Mouse (Mus musculus) kidney, adult 8-10 months (tissue): ENCODE data around the gene 1810030O07Rik.
"Not testable (repeated sequence)": the region's sequence is repeated elsewhere in the genome, so short reads cannot be mapped to it uniquely, and the experiment has no call there.

Source experiments
- DNase-seq, 2 experiments: peaks; one replicate each; pipeline ENCODE4 v3.0.0; 2022

The 1810030O07Rik gene

DNA sequence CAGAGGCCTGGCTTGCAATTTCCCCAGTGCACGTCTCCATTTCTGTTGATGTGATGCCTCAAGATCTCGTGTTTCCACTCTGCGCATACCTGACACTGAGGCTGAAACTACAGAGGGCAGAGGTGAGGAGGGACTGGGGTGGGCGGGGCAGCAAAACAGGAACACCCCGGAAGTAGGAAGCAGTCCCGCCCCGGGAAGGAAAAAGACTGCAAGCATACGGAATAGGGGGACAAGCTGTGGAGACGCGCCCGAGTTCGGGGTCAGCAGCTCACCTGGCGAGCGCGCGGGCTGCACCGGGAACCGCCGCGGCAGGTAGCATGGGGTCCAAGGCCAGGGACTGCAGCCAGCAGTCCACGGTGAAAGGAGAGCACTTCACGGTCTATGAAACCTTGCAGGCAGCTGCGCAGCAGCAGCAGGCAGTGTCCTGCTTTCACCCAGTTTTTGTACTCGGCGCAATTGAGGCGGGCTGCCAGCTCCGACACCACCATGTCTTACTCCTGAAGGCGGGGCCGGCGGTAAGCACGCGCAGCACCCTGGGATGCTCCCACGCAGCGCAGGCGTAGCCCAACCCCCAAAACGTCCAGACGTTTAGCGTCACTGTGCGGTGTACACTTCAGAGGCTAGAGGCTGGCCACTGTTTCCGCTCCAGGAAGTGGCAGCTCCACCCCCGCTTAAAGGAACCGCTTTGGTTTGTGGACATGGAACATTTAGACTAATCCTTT lies at the start of gene 1810030O07Rik:
TSS of gene 1810030O07Rik (minus strand) at position 615 of the 722 bp plus-strand sequence.
- DNase-seq: peak; percentile 92 to 94

DNA sequence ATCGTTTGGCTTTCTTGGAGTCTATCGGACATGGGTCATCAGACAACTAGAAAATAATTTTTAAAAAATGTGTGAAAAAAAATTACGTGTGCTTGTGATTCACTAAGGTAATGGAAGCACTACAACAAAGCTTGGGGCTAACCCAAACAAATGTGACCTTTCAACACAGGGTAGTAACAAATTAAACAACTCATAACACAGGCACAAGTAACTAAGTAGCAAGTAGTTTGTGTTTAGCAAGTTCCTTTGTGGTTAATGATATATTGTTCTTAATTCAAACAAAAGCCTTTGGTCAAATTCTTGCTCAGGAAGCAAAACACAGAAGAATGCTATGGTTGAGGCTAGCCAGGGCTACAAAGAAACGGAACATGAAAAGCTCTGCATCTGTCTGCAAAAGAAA lies 42.6 kb upstream of the 1810030O07Rik start:
- DNase-seq: peak in 1 of 2 experiments; percentile 22

DNA sequence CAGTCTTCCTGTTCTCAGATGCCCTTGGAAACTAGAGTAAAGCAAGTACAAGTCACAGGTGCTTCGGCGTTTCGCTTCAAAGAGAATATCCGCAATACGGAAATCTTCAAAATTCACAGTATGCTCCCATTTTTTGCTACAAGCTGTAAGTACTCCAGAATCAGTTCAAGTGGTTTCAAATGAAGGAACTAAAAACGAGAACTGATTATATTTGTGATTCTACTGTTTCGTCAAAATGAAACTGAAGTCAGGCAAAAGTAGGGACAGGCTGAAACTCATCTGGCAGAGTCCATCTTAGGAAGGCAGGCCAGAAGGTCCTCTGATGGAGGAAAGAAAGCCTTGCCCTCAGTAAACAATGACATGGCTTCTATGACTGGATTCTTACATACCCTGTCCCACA lies 40.3 kb upstream of the 1810030O07Rik start:
- no peak for DNase-seq

DNA sequence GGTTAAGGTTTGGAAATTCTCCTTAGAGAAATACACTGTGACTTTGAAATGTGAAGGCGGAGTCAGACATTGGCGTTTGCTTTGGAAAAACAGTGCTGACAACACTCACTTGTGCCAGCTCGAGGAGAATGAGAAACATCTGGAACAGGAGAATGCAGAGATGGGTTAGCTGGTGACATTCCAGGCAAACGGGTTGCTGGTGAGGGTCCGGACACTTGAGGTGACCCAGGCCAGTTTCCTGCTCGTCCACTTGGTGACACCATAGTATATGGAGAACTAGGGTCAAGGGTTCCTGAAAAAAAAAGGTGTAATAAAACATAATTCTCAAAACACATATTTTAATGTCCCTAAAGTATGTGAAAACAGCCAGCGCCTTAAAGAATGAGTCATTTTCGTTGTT lies 13.4 kb upstream of the 1810030O07Rik start:
- DNase-seq: no peak

DNA sequence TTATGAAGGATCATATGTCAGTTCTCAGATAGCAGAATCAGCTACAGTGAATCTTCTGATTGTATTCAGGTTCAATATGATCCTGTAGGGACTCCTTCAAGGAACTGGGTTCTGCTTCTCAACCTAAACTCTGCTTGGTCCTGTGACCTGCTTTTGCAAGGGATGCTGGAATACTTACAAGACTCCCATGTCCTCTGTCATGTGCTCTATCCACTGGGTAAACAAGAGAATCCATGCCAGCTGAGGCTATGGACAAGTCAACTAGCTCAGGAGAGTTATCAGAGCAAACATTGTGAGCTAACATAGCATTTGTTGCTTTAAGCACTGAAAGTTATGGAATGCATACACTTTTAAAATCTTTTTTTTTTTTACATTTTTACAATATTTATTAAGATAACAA lies 12.6 kb upstream of the 1810030O07Rik start:
- no peak for DNase-seq

DNA sequence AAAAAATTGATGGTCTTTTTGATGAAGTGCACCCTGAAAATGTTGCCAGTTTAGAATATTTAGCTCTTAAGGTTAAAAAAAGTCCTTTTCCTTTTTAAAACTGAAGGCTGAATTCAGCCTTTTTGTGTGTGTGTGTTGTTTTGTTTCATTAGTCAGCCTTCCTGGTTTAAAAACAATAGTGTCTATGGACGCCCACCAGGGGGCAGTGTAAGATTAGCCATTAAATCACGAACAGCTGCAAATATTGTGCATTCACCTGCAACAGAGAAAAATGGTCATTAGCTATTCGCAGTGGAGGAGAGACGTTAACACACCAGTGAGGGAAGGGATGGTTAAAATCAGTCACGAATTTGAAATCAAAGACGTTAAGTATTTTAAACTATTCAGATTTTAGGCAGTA lies 3.9 kb upstream of the 1810030O07Rik start:
- DNase-seq: peak; percentile 38 to 60

DNA sequence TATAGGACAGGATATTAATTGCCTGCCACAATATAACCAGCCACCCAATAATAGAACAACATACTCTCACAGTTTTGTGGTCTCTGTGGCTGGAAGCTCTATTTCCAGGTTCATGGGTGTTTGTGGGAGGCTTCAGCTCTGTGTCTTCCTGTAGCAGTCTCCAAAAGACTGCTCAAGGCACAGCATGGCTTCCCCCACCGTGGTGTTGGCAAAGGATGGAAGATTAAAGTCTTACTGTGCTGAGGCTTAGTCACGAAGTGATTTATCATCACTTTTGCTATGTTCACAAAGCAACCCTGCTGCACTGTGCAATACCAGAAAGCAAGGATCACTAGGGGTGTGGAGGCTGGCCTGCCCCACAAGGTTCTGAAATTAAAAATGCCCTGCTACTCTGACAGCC lies 19.6 kb downstream of the 1810030O07Rik start:
- no peak for DNase-seq

DNA sequence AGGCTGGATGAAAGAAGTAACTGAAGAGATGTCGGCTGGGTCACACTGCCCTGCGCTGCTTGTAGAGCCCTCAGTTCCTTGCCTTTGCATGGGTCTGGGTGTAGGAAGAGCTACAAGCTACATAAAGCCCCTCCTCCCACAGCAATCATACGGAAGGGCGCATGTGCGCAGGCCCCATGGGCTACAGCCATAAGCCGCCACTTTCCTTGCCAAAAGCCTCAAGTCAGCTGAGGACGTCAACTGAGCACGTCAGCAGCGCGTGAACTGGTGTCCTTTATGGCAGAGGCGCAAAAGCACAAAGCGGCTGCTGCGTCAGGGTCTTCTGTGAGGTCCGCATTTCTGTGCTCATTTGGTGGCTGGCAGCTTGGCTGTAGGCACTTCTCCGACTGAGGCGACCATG lies 21.6 kb downstream of the 1810030O07Rik start:
- DNase-seq: no peak

DNA sequence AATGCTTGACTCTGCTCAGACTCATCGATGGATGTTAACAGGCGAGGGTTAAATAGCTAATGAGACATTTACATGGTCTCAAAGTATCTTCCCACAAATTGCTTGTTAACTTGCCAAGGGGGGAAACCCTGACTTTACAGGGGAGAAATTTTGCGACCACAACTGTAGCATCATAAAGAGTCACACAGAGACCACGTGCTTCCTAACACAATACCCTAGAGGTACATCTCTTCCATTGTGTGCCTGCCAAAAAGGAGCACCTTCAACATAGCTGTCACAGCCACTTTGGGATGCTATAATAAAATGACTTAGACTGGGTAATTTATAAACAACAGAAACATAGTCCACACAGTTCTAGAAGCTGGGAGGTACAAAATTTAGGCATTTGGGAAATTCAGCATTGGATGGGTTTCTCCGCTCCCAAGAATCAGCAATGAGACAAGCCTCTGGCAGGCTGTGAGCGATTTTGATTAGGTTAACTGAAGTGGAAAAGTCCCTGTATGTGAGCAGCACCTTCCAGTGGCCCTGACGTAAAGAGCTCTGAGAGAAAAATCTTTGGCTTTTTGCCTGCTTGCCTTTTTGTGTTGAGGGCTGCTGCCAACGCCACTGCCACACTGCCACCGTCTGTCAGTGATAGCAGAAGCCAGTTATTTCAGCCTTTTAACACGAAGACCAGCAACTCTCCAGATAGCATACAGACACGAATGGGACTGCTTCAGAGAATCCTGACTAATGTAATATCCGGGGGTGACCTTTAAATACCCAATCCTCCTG lies 27.8 kb downstream of the 1810030O07Rik start:
- no peak for DNase-seq

DNA sequence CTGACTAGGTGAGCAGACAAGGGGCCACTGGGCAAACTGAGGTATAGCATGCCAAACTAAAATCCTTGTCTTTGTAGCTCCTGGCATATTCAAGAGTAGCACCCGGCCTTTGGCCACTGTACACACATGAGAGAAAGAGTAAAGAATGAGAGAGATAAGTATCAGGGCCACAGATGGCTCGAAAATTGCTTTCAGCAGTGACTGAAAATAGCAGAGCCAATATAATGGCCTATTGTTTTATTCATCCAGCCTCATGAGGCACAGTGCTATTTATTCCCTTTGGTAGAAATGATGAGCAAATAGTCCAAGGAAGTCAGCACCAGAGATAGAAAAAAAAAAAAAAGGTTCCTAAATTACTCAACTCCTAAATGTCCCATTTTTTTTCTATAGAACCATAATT lies 28.5 kb downstream of the 1810030O07Rik start:
- DNase-seq: no peak

DNA sequence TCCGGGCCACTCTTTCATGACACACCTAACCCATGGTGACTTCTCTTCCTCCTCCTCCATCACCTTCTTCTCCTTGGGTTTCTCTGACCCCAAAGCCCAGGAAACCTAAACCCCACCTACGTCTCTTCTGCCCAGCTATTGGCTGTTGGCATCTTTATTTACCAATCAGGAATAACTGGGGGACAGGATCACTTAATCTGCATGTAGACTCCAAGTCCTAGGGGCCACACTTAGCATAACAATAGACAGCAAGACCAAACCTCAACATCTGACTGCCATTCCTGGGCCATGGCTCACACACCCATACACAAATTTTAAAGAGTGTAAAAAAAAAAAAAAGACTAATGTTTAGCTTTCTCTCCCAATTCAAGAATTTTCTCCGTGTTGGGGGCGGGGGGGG lies 48.3 kb downstream of the 1810030O07Rik start:
- no peak for DNase-seq

DNA sequence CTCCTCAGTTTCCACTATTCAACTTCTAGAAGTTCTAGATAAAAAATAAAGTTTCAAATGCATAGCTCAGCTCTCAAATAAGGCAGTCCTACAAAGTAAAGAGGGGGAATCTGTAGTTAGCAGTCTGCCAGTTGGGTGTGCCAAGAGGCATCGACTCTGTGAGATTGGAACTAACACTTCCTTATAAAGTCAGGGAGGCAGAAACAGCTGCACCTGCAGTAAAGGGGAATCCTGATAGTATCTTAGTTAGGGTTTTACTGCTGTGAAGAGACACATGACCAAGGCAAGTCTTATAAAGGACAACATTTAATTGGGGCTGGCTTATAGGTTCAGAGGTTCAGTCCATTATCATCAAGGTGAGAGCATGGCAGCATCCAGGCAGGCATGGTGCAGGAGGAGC lies 61.1 kb downstream of the 1810030O07Rik start:
- DNase-seq: not testable (repeated sequence)

DNA sequence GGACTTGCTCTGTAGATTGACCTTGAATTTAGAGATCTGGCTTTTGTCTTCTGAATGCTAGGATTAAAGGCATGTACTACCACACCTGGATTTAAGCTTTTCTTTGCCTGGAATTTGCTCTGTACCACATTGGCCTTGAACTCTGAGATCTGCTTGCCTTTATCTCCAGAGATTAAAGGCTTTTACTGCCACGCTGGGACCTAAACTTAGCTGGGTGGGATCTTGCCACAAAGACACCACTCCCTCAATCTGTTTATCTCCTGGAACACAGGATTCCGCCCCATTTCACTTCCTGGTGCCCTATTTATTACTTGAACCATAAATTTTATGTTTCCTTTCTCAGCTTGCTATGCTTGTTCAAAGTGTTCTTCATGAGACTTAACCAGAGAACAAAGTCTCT lies 62.3 kb downstream of the 1810030O07Rik start:
- DNase-seq: no peak

DNA sequence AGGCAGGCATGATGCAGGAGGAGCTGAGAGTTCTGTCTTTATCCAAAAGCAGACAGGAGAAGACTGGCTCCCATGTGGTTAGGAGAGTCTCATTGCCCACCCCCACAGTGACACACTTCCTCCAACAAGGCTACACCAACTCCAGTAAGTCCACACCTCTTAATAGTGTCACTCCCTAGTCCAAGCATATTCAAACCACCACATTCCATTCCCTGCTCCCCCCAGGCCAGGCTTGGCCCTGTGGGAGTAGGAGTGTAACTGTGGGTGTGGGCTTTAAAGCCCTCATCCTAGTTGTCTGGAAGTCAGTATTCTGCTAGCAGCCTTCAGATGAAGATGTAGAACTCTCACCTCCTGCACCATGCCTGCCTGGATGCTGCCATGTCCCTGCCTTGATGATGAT lies 62.9 kb downstream of the 1810030O07Rik start:
- DNase-seq: not testable (repeated sequence)
